Mouse (Mus musculus) liver, adult 2 months (tissue): ENCODE measurements at regions not wholly inside any gene's neighbourhood (a gene's known extent, or its start where the extent isn't known, plus 50 kb on each side); places are given as distances from the start of the nearest gene placed in this dataset.

Source experiments
- DNase-seq: peaks from one replicate; pipeline ENCODE4 v3.0.0-alpha.2; 2011; ENCODE audit warnings: low read depth, low spot score; ENCODE audit errors: extremely low read depth
- H3K27ac ChIP-seq: fragments of 200-500 bp; replicated peaks from 2 replicates; pipeline ENCODE4 v1.5.1; 2012; ENCODE audit warnings: low read depth, mild to moderate bottlenecking, control low read depth, inconsistent platforms, low read length; ENCODE audit not compliant: insufficient read depth
- H3K27me3 ChIP-seq: fragments of 200-500 bp; 2 replicates; pipeline ENCODE4 v1.6.1; 2012; ENCODE audit warnings: mild to moderate bottlenecking, moderate library complexity, low read length, inconsistent platforms; ENCODE audit not compliant: control insufficient read depth, insufficient read depth
- H3K36me3 ChIP-seq: fragments of 200-500 bp; 2 replicates; pipeline ENCODE4 v1.6.1; 2012; ENCODE audit warnings: low read length, inconsistent platforms; ENCODE audit not compliant: control insufficient read depth, insufficient read depth
- H3K4me1 ChIP-seq: fragments of 200-500 bp; 2 replicates; pipeline ENCODE4 v1.6.1; 2011; ENCODE audit warnings: low read length; ENCODE audit not compliant: control insufficient read depth, insufficient read depth
- H3K4me3 ChIP-seq: fragments of 200-500 bp; 2 replicates; pipeline ENCODE4 v1.5.1; 2011; ENCODE audit warnings: low read depth, mild to moderate bottlenecking, control low read depth, low read length, moderate library complexity; ENCODE audit not compliant: insufficient read depth
- H3K79me2 ChIP-seq: fragments of 200-500 bp; 2 replicates; pipeline ENCODE4 v1.6.1; 2012; ENCODE audit warnings: inconsistent platforms, mild to moderate bottlenecking, low read length, moderate library complexity; ENCODE audit not compliant: control insufficient read depth, insufficient read depth
- H3K9ac ChIP-seq: fragments of 200-500 bp; 2 replicates; pipeline ENCODE4 v1.6.1; 2012; ENCODE audit warnings: low read depth, mild to moderate bottlenecking, control low read depth, inconsistent platforms, low read length
- CTCF ChIP-seq: fragments of 200-500 bp; IDR thresholded peaks from 2 replicates; pipeline ENCODE4 v1.5.1; 2011; ENCODE audit warnings: low read depth, low read length, control low read depth
- POLR2A ChIP-seq: fragments of 200-500 bp; IDR thresholded peaks from 2 replicates; pipeline ENCODE4 v1.6.1; 2011; ENCODE audit warnings: low read length, control low read depth; ENCODE audit not compliant: insufficient read depth; ENCODE audit errors: extremely low read depth
- WGBS: fragments of 180-500 bp; shearing (Covaris S2); methylation state at CpG from one replicate; pipeline ENCODE4 v1.1.7; 2018; 5-methylcytosine and 5-hydroxymethylcytosine counted together

DNA sequence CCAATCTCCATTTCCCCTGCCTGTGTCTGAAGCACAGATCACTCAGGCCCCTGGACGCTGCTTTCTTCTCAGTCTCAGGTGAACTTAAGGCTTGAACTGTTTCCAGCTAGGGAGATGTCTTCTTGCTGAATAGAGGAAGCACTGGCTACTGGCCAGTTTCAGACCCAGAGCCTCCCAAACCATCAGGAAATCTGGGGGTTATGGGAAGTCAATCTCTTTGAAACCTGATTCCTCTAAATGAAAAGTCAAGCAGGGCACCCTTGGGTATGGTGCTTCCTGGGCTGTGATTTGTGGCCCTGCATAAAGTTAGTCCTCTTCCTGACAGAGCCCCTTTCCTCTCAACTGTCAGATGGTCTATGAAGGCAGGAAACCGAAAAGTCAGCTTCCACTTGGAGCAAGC lies 208.2 kb downstream of the Sptssa start:
- peaks cover 3% of the 10 kb centered on the region for H3K4me1 ChIP-seq
- H3K79me2 ChIP-seq: no peaks in the 10 kb centered on the region
- no peaks in the 10 kb centered on the region for H3K36me3 ChIP-seq
- 77% methylated on average over 2 of the region's 2 CpGs for WGBS
- no peak overlapping the region for H3K4me3 ChIP-seq
- TF ChIP-seq POLR2A: no peak
- no peaks in the 10 kb centered on the region for H3K27me3 ChIP-seq
- DNase-seq: no peak
- H3K27ac ChIP-seq: no peak overlapping the region
- no peak overlapping the region for H3K9ac ChIP-seq

DNA sequence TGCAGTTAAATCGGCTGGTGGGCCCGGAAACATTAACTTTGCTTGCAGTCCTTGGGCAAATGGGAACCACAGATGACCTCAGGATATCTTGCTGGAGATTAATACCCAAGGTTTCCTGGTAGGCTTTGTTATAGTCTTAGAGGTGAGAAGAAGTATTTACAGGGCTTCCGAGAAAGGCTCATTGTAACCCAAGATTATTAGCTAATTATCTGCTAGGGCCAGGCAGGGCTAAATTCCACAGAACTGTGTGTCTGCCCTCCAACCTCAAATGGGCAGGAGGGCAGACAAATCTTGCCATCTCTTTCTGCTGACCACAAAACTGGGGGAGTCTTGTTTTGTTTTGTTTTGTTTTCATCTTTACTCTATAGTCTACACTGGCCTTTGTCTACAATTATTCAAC lies 209.0 kb downstream of the Sptssa start:
- DNase-seq: no peak
- H3K9ac ChIP-seq: no peak overlapping the region
- 75% methylated on average over 3 of the region's 3 CpGs for WGBS
- TF ChIP-seq POLR2A (no peak), CTCF (no peak)
- no peak overlapping the region for H3K4me3 ChIP-seq
- no peaks in the 10 kb centered on the region for H3K36me3 ChIP-seq
- no peaks in the 10 kb centered on the region for H3K4me1 ChIP-seq
- no peaks in the 10 kb centered on the region for H3K27me3 ChIP-seq
- no peaks in the 10 kb centered on the region for H3K79me2 ChIP-seq
- H3K27ac ChIP-seq: no peak overlapping the region

DNA sequence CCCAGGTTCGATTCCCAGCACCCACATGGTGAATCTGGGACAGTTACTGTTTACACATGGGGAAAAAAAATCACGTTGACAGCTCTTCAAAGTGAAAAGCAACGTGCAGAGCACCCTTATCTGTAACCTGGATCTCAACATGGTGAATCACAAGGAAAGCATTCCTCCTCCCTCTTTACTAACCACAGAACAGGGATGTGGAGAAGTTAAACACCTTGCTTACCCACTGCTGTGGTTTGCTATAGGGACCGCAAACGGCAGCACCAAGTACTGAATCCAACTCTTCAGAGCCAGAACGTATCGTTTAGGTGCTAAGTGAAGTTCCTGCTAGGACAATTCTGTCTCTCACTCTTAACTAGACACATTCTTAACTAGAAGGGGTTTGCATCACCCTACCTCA lies 210.0 kb downstream of the Sptssa start:
- no peaks in the 10 kb centered on the region for H3K27me3 ChIP-seq
- no peak for DNase-seq
- H3K79me2 ChIP-seq: no peaks in the 10 kb centered on the region
- TF ChIP-seq POLR2A (no peak), CTCF (no peak)
- no peaks in the 10 kb centered on the region for H3K36me3 ChIP-seq
- H3K27ac ChIP-seq: no peak overlapping the region
- H3K4me1 ChIP-seq: no peaks in the 10 kb centered on the region
- no peak overlapping the region for H3K4me3 ChIP-seq
- no peak overlapping the region for H3K9ac ChIP-seq
- WGBS: 84% methylated on average over 7 of the region's 7 CpGs

DNA sequence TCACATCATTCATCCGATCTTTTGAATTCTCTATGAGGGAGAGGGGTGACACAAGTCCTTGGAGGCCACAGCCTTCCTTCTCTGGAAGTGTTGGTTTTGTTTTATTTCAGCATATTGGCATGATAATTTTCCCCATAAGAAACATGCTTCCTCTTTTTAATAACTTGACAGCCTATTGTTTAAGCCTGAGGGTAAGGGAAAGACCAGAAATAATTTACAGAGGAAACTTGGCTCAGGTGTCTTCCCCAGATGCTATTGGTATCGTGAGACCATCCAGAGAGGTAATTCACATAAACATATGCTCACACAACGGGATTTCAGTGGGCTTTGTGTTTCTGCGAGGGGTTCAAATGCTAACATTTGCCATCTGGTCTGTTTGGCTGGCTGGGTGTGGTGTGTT lies 212.0 kb downstream of the Sptssa start:
- Histone ChIP-seq H3K27ac (no peak overlapping the region), H3K27me3 (no peaks in the 10 kb centered on the region), H3K4me1 (no peaks in the 10 kb centered on the region), H3K79me2 (no peaks in the 10 kb centered on the region), H3K36me3 (no peaks in the 10 kb centered on the region), H3K4me3 (no peak overlapping the region), H3K9ac (no peak overlapping the region)
- DNase-seq: no peak
- TF ChIP-seq POLR2A (no peak), CTCF (no peak)
- whole genome bisulfite sequencing: 81% methylated on average over 4 of the region's 4 CpGs

DNA sequence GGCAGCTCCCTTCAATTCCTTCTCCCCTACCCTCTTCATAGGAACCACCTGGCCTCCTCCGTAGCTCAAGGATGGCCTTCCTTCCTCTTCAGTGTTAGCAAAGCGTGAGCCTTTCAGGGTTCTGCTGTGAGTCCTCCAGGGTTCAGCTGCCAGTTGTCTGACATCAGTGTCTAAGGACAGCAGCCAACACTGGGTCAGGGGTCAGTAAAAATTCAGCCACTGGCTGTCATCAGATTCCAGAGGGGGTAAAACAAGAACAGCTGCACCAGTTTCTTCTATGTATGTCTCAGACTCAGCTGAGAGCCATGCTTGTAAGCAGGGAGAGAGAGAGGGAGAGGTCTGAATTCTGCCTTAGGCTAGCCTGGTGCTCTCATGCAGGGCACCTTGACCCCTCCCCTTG lies 213.1 kb downstream of the Sptssa start:
- H3K9ac ChIP-seq: no peak overlapping the region
- H3K36me3 ChIP-seq: no peaks in the 10 kb centered on the region
- peaks cover 4% of the 10 kb centered on the region; the same call in 1 of the 2 replicates for H3K4me1 ChIP-seq
- H3K4me3 ChIP-seq: no peak overlapping the region
- WGBS: 45% methylated on average over 2 of the region's 2 CpGs
- peak; percentile 46 for DNase-seq
- no peak overlapping the region for H3K27ac ChIP-seq
- H3K79me2 ChIP-seq: no peaks in the 10 kb centered on the region
- TF ChIP-seq CTCF: no peak
- TF ChIP-seq POLR2A: no peak
- H3K27me3 ChIP-seq: no peaks in the 10 kb centered on the region

DNA sequence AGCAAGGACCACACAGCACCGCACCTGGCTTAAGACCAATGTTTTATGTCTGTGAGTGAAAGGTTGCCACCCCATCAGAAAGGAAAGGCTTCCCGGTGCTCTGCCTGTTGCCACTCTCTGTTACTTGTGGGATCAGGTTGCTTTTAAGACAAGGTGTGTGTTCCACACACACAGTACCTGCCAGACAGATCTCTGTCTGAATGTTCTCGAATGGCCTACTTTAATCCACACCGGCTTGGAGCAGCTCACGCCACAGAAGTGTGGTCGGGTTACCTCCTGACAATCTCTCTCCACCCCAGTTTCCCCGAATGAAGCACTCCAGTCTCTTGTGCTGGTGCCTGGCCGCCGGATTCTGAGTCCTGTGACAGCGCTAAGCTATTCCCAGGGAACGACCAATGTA lies 214.0 kb downstream of the Sptssa start:
- Histone ChIP-seq H3K9ac (no peak overlapping the region), H3K79me2 (no peaks in the 10 kb centered on the region), H3K27ac (no peak overlapping the region), H3K27me3 (no peaks in the 10 kb centered on the region; the same call in 1 of the 2 replicates), H3K4me3 (no peak overlapping the region), H3K36me3 (no peaks in the 10 kb centered on the region), H3K4me1 (peaks cover 4% of the 10 kb centered on the region; the same call in 1 of the 2 replicates)
- DNase-seq: no peak
- TF ChIP-seq CTCF: no peak
- no peak for TF ChIP-seq POLR2A
- 90% methylated on average over 11 of the region's 11 CpGs for WGBS
